Mouse (Mus musculus): ENCODE data around the gene Hoxd11. TPM values are rescaled to one million over a fixed set of nuclear protein-coding genes. Genes with fewer than 3 reads are reported as not detected.

Gene Hoxd11
- polyA plus RNA-seq, 1 experiment from 2014 or later: not detected

DNA sequence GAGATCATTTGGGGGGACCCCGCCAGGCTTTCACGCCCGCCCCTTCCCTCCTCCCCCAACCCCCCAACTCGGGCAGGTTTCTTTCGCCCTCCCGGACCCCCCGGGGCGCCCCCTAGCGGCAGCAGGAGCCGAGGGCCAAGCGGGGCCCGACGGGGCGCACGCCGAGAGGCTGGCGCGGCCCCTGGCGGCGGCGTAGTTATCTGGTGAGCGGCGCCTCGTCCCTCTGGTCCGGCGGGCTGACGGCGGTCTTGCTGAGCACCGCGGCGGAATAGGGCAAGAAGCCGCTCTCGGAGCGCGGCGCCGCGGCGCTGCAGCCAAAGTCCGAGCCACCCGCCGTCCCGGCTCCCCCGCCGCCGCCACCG, 24.0 kb upstream of the Hoxd11 start:
- 2% methylated on average over 44 of the region's 47 CpGs for WGBS
- peak overlapping the region; percentile 47 for H3K4me2 ChIP-seq (replicated peaks; ENCODE audit: low read depth, low read length)
- peaks cover 3% of the 10 kb centered on the region; the same call in 1 of the 2 replicates for H3K4me1 ChIP-seq (ENCODE audit: control insufficient read depth, insufficient read depth, low read length)
- no peaks in the 10 kb centered on the region for H3K9me3 ChIP-seq (ENCODE audit: control insufficient read depth, low read depth, low read length)
- H3K9ac ChIP-seq (replicated peaks; ENCODE audit: low read depth, low read length): no peak overlapping the region
- H3K36me3 ChIP-seq (ENCODE audit: control insufficient read depth, insufficient read depth, low read length): no peaks in the 10 kb centered on the region
- no peak for ATAC-seq (ENCODE audit: insufficient number of reproducible peaks, insufficient read depth, low FRiP score, low read depth)
- peak overlapping the region; percentile 26 for H3K4me3 ChIP-seq (ENCODE audit: low read depth, low read length)
- peaks cover 59% of the 10 kb centered on the region for H3K27me3 ChIP-seq (ENCODE audit: control insufficient read depth, insufficient read depth, low read length)
- no peak overlapping the region for H3K27ac ChIP-seq (ENCODE audit: low read length)

GRCm38 (mm10) chr2:74655821-74656631, 23.3 kb upstream of the Hoxd11 start:
- Histone ChIP-seq H3K4me3 (ENCODE audit: low read depth, low read length) (peak overlapping the region; percentile 26), H3K36me3 (ENCODE audit: control insufficient read depth, insufficient read depth, low read length) (no peaks in the 10 kb centered on the region), H3K27me3 (ENCODE audit: control insufficient read depth, insufficient read depth, low read length) (peaks cover 59% of the 10 kb centered on the region), H3K9me3 (ENCODE audit: control insufficient read depth, low read depth, low read length) (no peaks in the 10 kb centered on the region), H3K9ac (replicated peaks; ENCODE audit: low read depth, low read length) (no peak overlapping the region), H3K27ac (ENCODE audit: low read length) (no peak overlapping the region), H3K4me1 (ENCODE audit: control insufficient read depth, insufficient read depth, low read length) (peaks cover 3% of the 10 kb centered on the region; the same call in 1 of the 2 replicates), H3K4me2 (replicated peaks; ENCODE audit: low read depth, low read length) (peak overlapping the region; percentile 47)
- WGBS: under 1% methylated on average over 65 of the region's 69 CpGs
- ATAC-seq (ENCODE audit: insufficient number of reproducible peaks, insufficient read depth, low FRiP score, low read depth): no peak

DNA sequence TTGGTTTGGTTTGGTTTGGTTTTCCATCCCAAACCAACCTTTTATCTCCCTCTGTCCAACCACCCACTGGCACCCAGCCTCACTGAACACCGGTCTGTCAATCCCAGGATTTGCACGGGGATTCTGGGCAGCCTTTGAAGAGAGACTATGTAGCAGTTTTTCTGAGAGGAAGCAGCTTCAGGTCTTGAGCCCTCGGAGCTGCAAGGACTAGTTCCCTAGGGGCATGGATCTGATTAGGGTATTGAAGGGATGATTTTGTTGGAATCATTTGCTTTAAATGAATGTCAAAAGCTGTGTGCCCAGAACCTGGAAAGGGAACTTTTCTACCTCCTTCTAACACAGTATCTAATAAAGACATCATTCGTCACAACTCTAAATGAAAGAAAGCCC, 22.7 kb upstream of the Hoxd11 start:
- 2% methylated on average over 4 of the region's 4 CpGs for WGBS
- Histone ChIP-seq H3K27ac (ENCODE audit: low read length) (no peak overlapping the region), H3K9me3 (ENCODE audit: control insufficient read depth, low read depth, low read length) (no peaks in the 10 kb centered on the region), H3K4me2 (replicated peaks; ENCODE audit: low read depth, low read length) (no peak overlapping the region), H3K27me3 (ENCODE audit: control insufficient read depth, insufficient read depth, low read length) (peaks cover 61% of the 10 kb centered on the region), H3K4me3 (ENCODE audit: low read depth, low read length) (no peak overlapping the region), H3K36me3 (ENCODE audit: control insufficient read depth, insufficient read depth, low read length) (no peaks in the 10 kb centered on the region), H3K4me1 (ENCODE audit: control insufficient read depth, insufficient read depth, low read length) (peaks cover 3% of the 10 kb centered on the region; the same call in 1 of the 2 replicates), H3K9ac (replicated peaks; ENCODE audit: low read depth, low read length) (no peak overlapping the region)
- ATAC-seq (ENCODE audit: insufficient number of reproducible peaks, insufficient read depth, low FRiP score, low read depth): no peak

- ATAC-seq (ENCODE audit: insufficient number of reproducible peaks, insufficient read depth, low FRiP score, low read depth): no peak
- H3K27me3 ChIP-seq (ENCODE audit: control insufficient read depth, insufficient read depth, low read length): peaks cover 61% of the 10 kb centered on the region
- H3K4me3 ChIP-seq (ENCODE audit: low read depth, low read length): 0 out of 2 replicates have a peak overlapping the region, but pooled peaks have one; percentile 8
- H3K27ac ChIP-seq (ENCODE audit: low read length): no peak overlapping the region
- H3K9ac ChIP-seq (replicated peaks; ENCODE audit: low read depth, low read length): no peak overlapping the region
- H3K36me3 ChIP-seq (ENCODE audit: control insufficient read depth, insufficient read depth, low read length): no peaks in the 10 kb centered on the region
- WGBS: 3% methylated on average over 62 of the region's 62 CpGs
- no peak overlapping the region for H3K4me2 ChIP-seq (replicated peaks; ENCODE audit: low read depth, low read length)
- H3K4me1 ChIP-seq (ENCODE audit: control insufficient read depth, insufficient read depth, low read length): peaks cover 3% of the 10 kb centered on the region; the same call in 1 of the 2 replicates
- no peaks in the 10 kb centered on the region for H3K9me3 ChIP-seq (ENCODE audit: control insufficient read depth, low read depth, low read length)
Measured at GRCm38 (mm10) chr2:74657251-74658023, 21.9 kb upstream of the Hoxd11 start.

- Histone ChIP-seq H3K27ac (ENCODE audit: low read length) (no peak overlapping the region), H3K4me3 (ENCODE audit: low read depth, low read length) (peak overlapping the region; percentile 8; the same call in 1 of the 2 replicates), H3K9me3 (ENCODE audit: control insufficient read depth, low read depth, low read length) (no peaks in the 10 kb centered on the region), H3K36me3 (ENCODE audit: control insufficient read depth, insufficient read depth, low read length) (no peaks in the 10 kb centered on the region), H3K4me2 (replicated peaks; ENCODE audit: low read depth, low read length) (no peak overlapping the region), H3K9ac (replicated peaks; ENCODE audit: low read depth, low read length) (no peak overlapping the region), H3K27me3 (ENCODE audit: control insufficient read depth, insufficient read depth, low read length) (peaks cover 65% of the 10 kb centered on the region), H3K4me1 (ENCODE audit: control insufficient read depth, insufficient read depth, low read length) (peaks cover 3% of the 10 kb centered on the region; the same call in 1 of the 2 replicates)
- under 1% methylated on average over 15 of the region's 15 CpGs for WGBS
- no peak for ATAC-seq (ENCODE audit: insufficient number of reproducible peaks, insufficient read depth, low FRiP score, low read depth)
Measured at GRCm38 (mm10) chr2:74658024-74658666, 21.2 kb upstream of the Hoxd11 start.

DNA sequence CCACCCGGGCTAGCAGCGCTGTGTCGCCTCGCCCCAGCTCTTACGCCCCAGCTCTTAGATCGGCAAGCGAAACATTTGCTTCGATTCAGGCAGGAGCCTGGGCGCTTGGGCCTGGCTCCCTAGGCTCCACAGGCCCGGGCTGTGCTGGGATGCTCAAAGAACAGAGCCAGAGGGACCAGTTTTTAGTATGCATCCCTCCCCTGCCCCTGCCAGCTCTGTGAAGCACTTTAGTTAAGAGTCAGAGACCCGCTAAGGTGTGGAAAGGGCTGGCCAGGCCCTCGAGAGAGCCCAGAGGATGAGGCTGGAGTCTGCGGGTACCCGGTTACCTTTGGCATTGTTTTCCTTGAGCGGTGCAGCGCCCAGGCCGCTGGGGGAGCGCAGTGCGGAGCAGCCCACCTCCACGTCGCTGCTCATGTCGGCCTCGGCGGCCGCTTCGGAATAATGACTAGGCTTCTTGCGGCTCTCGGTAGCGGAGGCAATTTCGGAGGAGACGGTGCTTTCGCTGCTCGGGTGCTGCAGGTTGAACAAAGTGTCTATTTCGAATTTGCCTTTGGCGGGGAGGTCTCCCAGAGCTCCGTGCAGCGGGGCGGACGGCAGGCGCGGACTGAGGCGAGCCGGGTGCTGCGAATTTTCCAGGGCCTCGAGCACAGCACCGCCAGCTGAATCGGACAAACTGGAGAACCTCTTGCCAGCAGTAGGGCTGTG, 20.5 kb upstream of the Hoxd11 start:
- H3K36me3 ChIP-seq (ENCODE audit: control insufficient read depth, insufficient read depth, low read length): no peaks in the 10 kb centered on the region
- peaks cover 72% of the 10 kb centered on the region for H3K27me3 ChIP-seq (ENCODE audit: control insufficient read depth, insufficient read depth, low read length)
- H3K9ac ChIP-seq (replicated peaks; ENCODE audit: low read depth, low read length): no peak overlapping the region
- H3K4me3 ChIP-seq (ENCODE audit: low read depth, low read length): peak overlapping the region; percentile 5; the same call in 1 of the 2 replicates
- peaks cover 3% of the 10 kb centered on the region; the same call in 1 of the 2 replicates for H3K4me1 ChIP-seq (ENCODE audit: control insufficient read depth, insufficient read depth, low read length)
- no peak overlapping the region for H3K27ac ChIP-seq (ENCODE audit: low read length)
- no peak for ATAC-seq (ENCODE audit: insufficient number of reproducible peaks, insufficient read depth, low FRiP score, low read depth)
- under 1% methylated on average over 47 of the region's 47 CpGs for WGBS
- no peaks in the 10 kb centered on the region for H3K9me3 ChIP-seq (ENCODE audit: control insufficient read depth, low read depth, low read length)
- H3K4me2 ChIP-seq (replicated peaks; ENCODE audit: low read depth, low read length): no peak overlapping the region

- no peak for ATAC-seq (ENCODE audit: insufficient number of reproducible peaks, insufficient read depth, low FRiP score, low read depth)
- H3K4me1 ChIP-seq (ENCODE audit: control insufficient read depth, insufficient read depth, low read length): peaks cover 3% of the 10 kb centered on the region; the same call in 1 of the 2 replicates
- no peaks in the 10 kb centered on the region for H3K36me3 ChIP-seq (ENCODE audit: control insufficient read depth, insufficient read depth, low read length)
- H3K27ac ChIP-seq (ENCODE audit: low read length): no peak within 1 kb of the TSS
- H3K27me3 ChIP-seq (ENCODE audit: control insufficient read depth, insufficient read depth, low read length): peaks cover 73% of the 10 kb centered on the region
- peak within 1 kb of the TSS; percentile 5; the same call in 1 of the 2 replicates for H3K4me3 ChIP-seq (ENCODE audit: low read depth, low read length)
- no peak within 1 kb of the TSS for H3K4me2 ChIP-seq (replicated peaks; ENCODE audit: low read depth, low read length)
- H3K9me3 ChIP-seq (ENCODE audit: control insufficient read depth, low read depth, low read length): no peaks in the 10 kb centered on the region
- H3K9ac ChIP-seq (replicated peaks; ENCODE audit: low read depth, low read length): no peak within 1 kb of the TSS
- 2% methylated on average over 28 of the region's 28 CpGs for WGBS
Measured at GRCm38 (mm10) chr2:74659507-74660005, 19.8 kb upstream of the Hoxd11 start, which contains the start of gene Evx2. Evx2 (minus strand) TSS chr2:74659557.

Data from stomach, embryonic 14.5 days (tissue).